Mouse (Mus musculus): Measurements from ENCODE around the gene Wdr95.

DNA sequence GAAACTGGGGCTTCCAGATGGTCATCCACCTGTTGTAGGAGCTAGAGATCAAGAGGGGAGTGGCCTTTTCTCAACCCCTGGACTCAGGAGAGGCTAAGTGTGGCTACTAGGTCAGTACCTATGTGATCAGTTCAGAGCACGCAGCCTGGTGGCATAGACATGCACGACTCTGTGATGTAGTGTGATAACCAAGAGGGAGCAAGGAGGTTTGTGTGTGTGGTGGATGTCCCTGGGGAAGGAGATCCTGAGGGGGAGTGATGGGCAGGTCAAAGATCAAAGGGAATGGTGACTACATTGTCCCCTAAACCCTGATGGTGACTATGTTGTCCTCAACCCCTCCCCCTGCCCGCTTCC is 83.7 kb downstream of the Wdr95 start:
- TF ChIP-seq CTCF (IDR thresholded peaks at IDR 0.05; ENCODE audit: low read depth, low read length), result no peak
- TF ChIP-seq EP300 (IDR thresholded peaks at IDR 0.05; ENCODE audit: insufficient read depth, low read depth, low read length), result no peak
- no peak for TF ChIP-seq POLR2A (IDR thresholded peaks at IDR 0.05; ENCODE audit: insufficient read depth, low read length)
